Mouse (Mus musculus) ES-Bruce4 (cell line): ENCODE data around the gene Cd2.

Experiments used
- CTCF ChIP-seq: IDR thresholded peaks from one replicate; pipeline ENCODE4 v1.8.1; 2011; ENCODE audit warnings: low read depth, low read length
- POLR2A ChIP-seq: IDR thresholded peaks from one replicate; pipeline ENCODE4 v1.8.1; 2011; ENCODE audit warnings: low read length; ENCODE audit not compliant: insufficient read depth

GRCm38 (mm10) chr3:101275636-101276300 is 12.0 kb downstream of the Cd2 start:
- TF ChIP-seq POLR2A, result no peak
- TF ChIP-seq CTCF, result no peak
